Comparison of ENCODE assay signal across 29 mouse cellular contexts in genomic region chr1:129324798-129325197, GRCm38 (mm10). TPM values are rescaled to one million over a fixed set of nuclear protein-coding genes. Genes with fewer than 3 reads are reported as not detected.
DNase-seq lines count a peak whose midpoint lies in the region; ATAC-seq and TF ChIP-seq lines count a peak whose summit lies in the region.
"Had no signal": no experiment of that assay in that cellular context is flagged by ENCODE, and none has a peak within 500 bp of the region (broad histone marks: within the 10 kb centered on the region; RNA-seq: fewer than 3 reads in every experiment).

No protein-coding gene starts in this region.

- H3K27ac ChIP-seq in forebrain, embryonic 13.5 days, result no peak overlapping the region
- H3K27ac ChIP-seq in forebrain, embryonic 12.5 days, result no peak overlapping the region
- H3K27ac ChIP-seq in midbrain, embryonic 14.5 days (replicated peaks; ENCODE audit: low read depth, low read length), result peak overlapping the region; percentile 55
- no peak overlapping the region for H3K27ac ChIP-seq in midbrain, postnatal 0 days (ENCODE audit: low read depth, low read length)
- H3K27ac ChIP-seq in forebrain, embryonic 16.5 days (ENCODE audit: low read length), result no peak overlapping the region
- H3K27ac ChIP-seq: hindbrain, embryonic 12.5 days; hindbrain, postnatal 0 days; intestine, embryonic 15.5 days; kidney, postnatal 0 days; liver, embryonic 14.5 days; midbrain, embryonic 12.5 days; stomach, embryonic 15.5 days had no signal

- 37% methylated on average over 2 of the region's 2 CpGs for WGBS in forebrain, embryonic 13.5 days
- WGBS in forebrain, embryonic 12.5 days, result 54% methylated on average over 2 of the region's 2 CpGs
- WGBS in midbrain, embryonic 14.5 days, result 50% methylated on average over 2 of the region's 2 CpGs
- WGBS in midbrain, postnatal 0 days, result 27% methylated on average over 2 of the region's 2 CpGs
- 21% methylated on average over 2 of the region's 2 CpGs for WGBS in forebrain, embryonic 16.5 days

- H3K4me2 ChIP-seq in forebrain, embryonic 13.5 days, result no peak overlapping the region
- no peak overlapping the region for H3K4me2 ChIP-seq in forebrain, embryonic 12.5 days
- H3K4me2 ChIP-seq in midbrain, embryonic 14.5 days (ENCODE audit: low read length), result peak overlapping the region; percentile 8; the same call in 1 of the 2 replicates
- H3K4me2 ChIP-seq in midbrain, postnatal 0 days (ENCODE audit: low read depth, low read length, poor library complexity, severe bottlenecking), result no peak overlapping the region
- no peak overlapping the region for H3K4me2 ChIP-seq in forebrain, embryonic 16.5 days (ENCODE audit: low read length)
- H3K4me2 ChIP-seq: heart, embryonic 11.5 days; hindbrain, embryonic 12.5 days; intestine, embryonic 15.5 days; midbrain, embryonic 12.5 days; stomach, embryonic 15.5 days had no signal

- H3K4me1 ChIP-seq in forebrain, embryonic 13.5 days, result peaks cover 11% of the 10 kb centered on the region; the same call in 1 of the 2 replicates
- H3K4me1 ChIP-seq in forebrain, embryonic 12.5 days, result no peaks in the 10 kb centered on the region
- peaks cover 14% of the 10 kb centered on the region; the same call in 1 of the 2 replicates for H3K4me1 ChIP-seq in midbrain, embryonic 14.5 days (ENCODE audit: control insufficient read depth, insufficient read depth, low read length)
- no peaks in the 10 kb centered on the region for H3K4me1 ChIP-seq in midbrain, postnatal 0 days (ENCODE audit: insufficient read depth, low read length)
- H3K4me1 ChIP-seq in forebrain, embryonic 16.5 days (replicated peaks; ENCODE audit: control insufficient read depth, insufficient read depth, low read length), result peaks cover 9% of the 10 kb centered on the region
- H3K4me1 ChIP-seq: hindbrain, embryonic 12.5 days; intestine, embryonic 15.5 days; midbrain, embryonic 12.5 days; stomach, embryonic 15.5 days had no signal

- H3K27me3 ChIP-seq in forebrain, embryonic 13.5 days, result no peaks in the 10 kb centered on the region
- no peaks in the 10 kb centered on the region for H3K27me3 ChIP-seq in forebrain, embryonic 12.5 days
- no peaks in the 10 kb centered on the region for H3K27me3 ChIP-seq in midbrain, embryonic 14.5 days (ENCODE audit: control insufficient read depth, insufficient read depth, low read length)
- no peaks in the 10 kb centered on the region for H3K27me3 ChIP-seq in midbrain, postnatal 0 days (ENCODE audit: insufficient read depth, low read length)
- H3K27me3 ChIP-seq in forebrain, embryonic 16.5 days (replicated peaks; ENCODE audit: control insufficient read depth, insufficient read depth, low read length), result no peaks in the 10 kb centered on the region
- H3K27me3 ChIP-seq: hindbrain, embryonic 12.5 days; intestine, embryonic 15.5 days; midbrain, embryonic 12.5 days; stomach, embryonic 15.5 days had no signal

- H3K4me3 ChIP-seq in forebrain, embryonic 13.5 days, result no peak overlapping the region
- no peak overlapping the region for H3K4me3 ChIP-seq in forebrain, embryonic 12.5 days (replicated peaks)
- no peak overlapping the region for H3K4me3 ChIP-seq in midbrain, embryonic 14.5 days (replicated peaks; ENCODE audit: low read depth, low read length)
- H3K4me3 ChIP-seq in midbrain, postnatal 0 days (ENCODE audit: low read depth, low read length), result no peak overlapping the region
- no peak overlapping the region for H3K4me3 ChIP-seq in forebrain, embryonic 16.5 days (replicated peaks; ENCODE audit: low read length)
- H3K4me3 ChIP-seq: erythroblast, embryonic 14.5 days; hindbrain, embryonic 12.5 days; intestine, embryonic 15.5 days; midbrain, embryonic 12.5 days; myocyte; stomach, embryonic 15.5 days had no signal

- peak; percentile 79 for ATAC-seq in forebrain, embryonic 13.5 days
- no peak for ATAC-seq in forebrain, embryonic 12.5 days (ENCODE audit: low FRiP score)
- ATAC-seq in midbrain, embryonic 14.5 days (ENCODE audit: low FRiP score, low TSS enrichment), result no peak
- ATAC-seq in midbrain, postnatal 0 days (ENCODE audit: low FRiP score), result no peak
- ATAC-seq in forebrain, embryonic 16.5 days, result peak; percentile 80
- ATAC-seq: hindbrain, postnatal 0 days; intestine, embryonic 15.5 days had no signal

- peak; percentile 34 for DNase-seq in midbrain, embryonic 14.5 days
- no peak for DNase-seq in midbrain, postnatal 0 days (ENCODE audit: low spot score)
- DNase-seq in frontal cortex, postnatal 36 days (ENCODE audit: low spot score in 2 of 2), result no peak
- DNase-seq in left cerebral cortex, postnatal 14 days (ENCODE audit: low spot score in 2 of 2), result no peak
- DNase-seq: adrenal gland, postnatal 25 days; cerebellum, adult 2 months; cerebellum, postnatal 14 days; gastrocnemius, postnatal 25 days; heart, adult 18-20 months; heart, postnatal 36 days; kidney, adult 8-10 months; kidney, postnatal 4 days; liver; lung, adult 2 months; lung, postnatal 10 days had no signal

- intact Hi-C loops in left cerebral cortex, postnatal 14 days (cut with DNase I), result no loop called here

- TF ChIP-seq CTCF in midbrain, postnatal 0 days (IDR thresholded peaks at IDR 0.05), result no peak

- no peaks in the 10 kb centered on the region for H3K9me3 ChIP-seq in forebrain, embryonic 13.5 days (replicated peaks)
- no peaks in the 10 kb centered on the region for H3K9me3 ChIP-seq in forebrain, embryonic 12.5 days
- H3K9me3 ChIP-seq in midbrain, embryonic 14.5 days (ENCODE audit: control insufficient read depth, low read length), result no peaks in the 10 kb centered on the region
- no peaks in the 10 kb centered on the region for H3K9me3 ChIP-seq in midbrain, postnatal 0 days (ENCODE audit: low read length)
- H3K9me3 ChIP-seq in forebrain, embryonic 16.5 days (ENCODE audit: control insufficient read depth, low read length), result no peaks in the 10 kb centered on the region
- H3K9me3 ChIP-seq: hindbrain, embryonic 12.5 days; intestine, embryonic 15.5 days; midbrain, embryonic 12.5 days; stomach, embryonic 15.5 days had no signal

- no peaks in the 10 kb centered on the region for H3K36me3 ChIP-seq in forebrain, embryonic 13.5 days (ENCODE audit: poor library complexity, severe bottlenecking)
- no peaks in the 10 kb centered on the region for H3K36me3 ChIP-seq in forebrain, embryonic 12.5 days (replicated peaks)
- H3K36me3 ChIP-seq in midbrain, embryonic 14.5 days (ENCODE audit: control insufficient read depth, insufficient read depth, low read length), result no peaks in the 10 kb centered on the region
- H3K36me3 ChIP-seq in midbrain, postnatal 0 days (ENCODE audit: insufficient read depth, low read length), result no peaks in the 10 kb centered on the region
- H3K36me3 ChIP-seq in forebrain, embryonic 16.5 days (ENCODE audit: control insufficient read depth, insufficient read depth), result no peaks in the 10 kb centered on the region
- H3K36me3 ChIP-seq: hindbrain, embryonic 12.5 days; intestine, embryonic 15.5 days; midbrain, embryonic 12.5 days; stomach, embryonic 15.5 days had no signal

- H3K9ac ChIP-seq in forebrain, embryonic 13.5 days, result no peak overlapping the region
- no peak overlapping the region for H3K9ac ChIP-seq in forebrain, embryonic 12.5 days
- H3K9ac ChIP-seq in midbrain, embryonic 14.5 days (replicated peaks; ENCODE audit: low read length), result no peak overlapping the region
- H3K9ac ChIP-seq in midbrain, postnatal 0 days (replicated peaks; ENCODE audit: low read length, poor library complexity, severe bottlenecking), result no peak overlapping the region
- H3K9ac ChIP-seq in forebrain, embryonic 16.5 days (replicated peaks; ENCODE audit: low read depth, low read length), result no peak overlapping the region
- H3K9ac ChIP-seq: hindbrain, embryonic 12.5 days; intestine, embryonic 15.5 days; liver, embryonic 14.5 days; midbrain, embryonic 12.5 days; stomach, embryonic 15.5 days had no signal

RNA-seq across cellular contexts. Expression of gene Thsd7b, which starts 51.7 kb away (rescaled TPM):
- polyA plus RNA-seq in forebrain, embryonic 13.5 days (2015; fragmentation: Nextera tagmentation; extraction: Ambion mirVana), result 5.1 and 5.5 TPM in 2 replicates
- 6.6 and 7.7 TPM in 2 replicates for polyA plus RNA-seq in forebrain, embryonic 12.5 days (2016; fragmentation: Nextera tagmentation; extraction: Ambion mirVana)
- 12.3 and 12.6 TPM in 2 replicates for polyA plus RNA-seq in midbrain, embryonic 14.5 days (2014; fragmentation: Nextera tagmentation; extraction: Ambion mirVana)
- total RNA-seq in midbrain, postnatal 0 days (2014; rRNA removed), result 19.8 and 20.8 TPM in 2 replicates
- polyA plus RNA-seq in midbrain, postnatal 0 days (2015; fragmentation: Nextera tagmentation; extraction: Ambion mirVana), result 9.5 and 11.6 TPM in 2 replicates
- polyA plus RNA-seq in forebrain, embryonic 16.5 days (2015; fragmentation: Nextera tagmentation; extraction: Ambion mirVana), result 5.6 and 9.5 TPM in 2 replicates
- 10 to 100 TPM; 10.3 to 12.2 TPM for total RNA-seq in left cerebral cortex, postnatal 14 days (2021)
- total RNA-seq: MEL had no signal
- polyA plus RNA-seq: erythroblast, embryonic 14.5 days had no signal

Comparison
In these comparisons a context has a peak if more than half of its experiments do, and no peak if none do; other contexts are left out.
1. ATAC-seq: peak in forebrain, embryonic 13.5 days (single experiment) and forebrain, embryonic 16.5 days (single experiment); none in forebrain, embryonic 12.5 days (single experiment), midbrain, embryonic 14.5 days (single experiment) and midbrain, postnatal 0 days (single experiment).